ENCODE assay signal across 11 mouse cellular contexts in genomic region chr11:4303033-4303432, GRCm38 (mm10). TPM values are rescaled to one million over a fixed set of nuclear protein-coding genes. Genes with fewer than 3 reads are reported as not detected.
DNase-seq lines count a peak whose midpoint lies in the region; ATAC-seq and TF ChIP-seq lines count a peak whose summit lies in the region.
"Had no signal": no experiment of that assay in that cellular context is flagged by ENCODE, and none has a peak within 500 bp of the region (broad histone marks: within the 10 kb centered on the region; RNA-seq: fewer than 3 reads in every experiment).

No protein-coding gene starts in this region.

- no peaks in the 10 kb centered on the region for H3K27me3 ChIP-seq in limb, embryonic 15.5 days
- 0 out of 2 replicates have a peak, but pooled peaks cover 4% of the 10 kb centered on the region for H3K27me3 ChIP-seq in limb, embryonic 10.5 days (ENCODE audit: low read depth, poor library complexity, severe bottlenecking)
- H3K27me3 ChIP-seq in embryonic facial prominence, embryonic 12.5 days: no peaks in the 10 kb centered on the region

- H3K9ac ChIP-seq in limb, embryonic 15.5 days: no peak overlapping the region
- H3K9ac ChIP-seq in ES-E14 (ENCODE audit: insufficient read depth, low read depth, low read length, poor library complexity, severe bottlenecking): no peak overlapping the region; the same call in 1 of the 2 replicates
- H3K9ac ChIP-seq in embryonic facial prominence, embryonic 12.5 days: no peak overlapping the region
- H3K9ac ChIP-seq: liver, embryonic 14.5 days had no signal

- H3K9me3 ChIP-seq in limb, embryonic 15.5 days: no peaks in the 10 kb centered on the region
- no peaks in the 10 kb centered on the region for H3K9me3 ChIP-seq in limb, embryonic 10.5 days (replicated peaks)
- H3K9me3 ChIP-seq in ES-E14 (ENCODE audit: control insufficient read depth, insufficient read depth, low read depth, low read length): no peaks in the 10 kb centered on the region
- H3K9me3 ChIP-seq in embryonic facial prominence, embryonic 12.5 days: no peaks in the 10 kb centered on the region
- H3K9me3 ChIP-seq: megakaryocyte, embryonic 14.5 days had no signal

- intact Hi-C loops in heart, postnatal 10 days (cut with DNase I): loop anchor here (5.0 kb wide), 1 partner anchor 36 kb away; no protein-coding TSS in a partner anchor

- no peak overlapping the region for H3K4me3 ChIP-seq in limb, embryonic 15.5 days
- H3K4me3 ChIP-seq in limb, embryonic 10.5 days: no peak overlapping the region
- H3K4me3 ChIP-seq in ES-E14 (ENCODE audit: insufficient read depth in 1 of 2, low read depth in 1 of 2, low read length in 2 of 2, poor library complexity in 1 of 2, severe bottlenecking in 1 of 2): no peak overlapping the region
- no peak overlapping the region for H3K4me3 ChIP-seq in embryonic facial prominence, embryonic 12.5 days
- H3K4me3 ChIP-seq: megakaryocyte, embryonic 14.5 days had no signal

- H3K36me3 ChIP-seq in limb, embryonic 15.5 days: no peaks in the 10 kb centered on the region
- H3K36me3 ChIP-seq in limb, embryonic 10.5 days: no peaks in the 10 kb centered on the region
- H3K36me3 ChIP-seq in ES-E14 (ENCODE audit: control insufficient read depth, insufficient read depth, low read length, poor library complexity, severe bottlenecking): no peaks in the 10 kb centered on the region
- H3K36me3 ChIP-seq in embryonic facial prominence, embryonic 12.5 days: no peaks in the 10 kb centered on the region

- ATAC-seq in limb, embryonic 15.5 days (ENCODE audit: insufficient number of reproducible peaks, low FRiP score, low TSS enrichment, low read depth): no peak
- ATAC-seq in embryonic facial prominence, embryonic 12.5 days (ENCODE audit: insufficient number of reproducible peaks, insufficient read depth, low FRiP score, low TSS enrichment): no peak

- WGBS in limb, embryonic 15.5 days: 53% methylated on average over 9 of the region's 9 CpGs
- WGBS in limb, embryonic 10.5 days: 82% methylated on average over 9 of the region's 9 CpGs
- WGBS in embryonic facial prominence, embryonic 12.5 days: 47% methylated on average over 9 of the region's 9 CpGs

- peak overlapping the region; percentile 73 for H3K27ac ChIP-seq in limb, embryonic 15.5 days
- no peak overlapping the region; the same call in 1 of the 2 replicates for H3K27ac ChIP-seq in limb, embryonic 10.5 days
- peak overlapping the region; percentile 66 for H3K27ac ChIP-seq in ES-E14 (ENCODE audit: insufficient read depth, low read depth, low read length, poor library complexity, severe bottlenecking)
- H3K27ac ChIP-seq in embryonic facial prominence, embryonic 12.5 days: peak overlapping the region; percentile 69; the same call in 1 of the 2 replicates
- H3K27ac ChIP-seq: liver, embryonic 14.5 days had no signal

- in situ Hi-C loops in ES-E14 (cut with MboI; ENCODE audit: low sequenced_read_pairs in 2 of 2, unreplicated experiment in 2 of 2): no loop called here

- DNase-seq in limb, embryonic 10.5 days (ENCODE audit: low spot score): no peak
- no peak for DNase-seq in ES-E14 (ENCODE audit: low read depth, low spot score)
- DNase-seq in heart, postnatal 10 days: peak; percentile 68 to 74
- no peak for DNase-seq in thymus, postnatal 36 days
- no peak for DNase-seq in cerebellum, adult 18-20 months
- DNase-seq in embryo, embryonic 11 days: no peak
- DNase-seq: cerebellum, postnatal 10 days had no signal

- no peak overlapping the region for H3K4me2 ChIP-seq in limb, embryonic 15.5 days
- H3K4me2 ChIP-seq in embryonic facial prominence, embryonic 12.5 days (replicated peaks): no peak overlapping the region

- H3K4me1 ChIP-seq in limb, embryonic 15.5 days: peaks cover 43% of the 10 kb centered on the region
- H3K4me1 ChIP-seq in limb, embryonic 10.5 days: peaks cover 39% of the 10 kb centered on the region
- peaks cover 13 to 63% of the 10 kb centered on the region in 2 experiments; a peak in 3 of 4 replicates for H3K4me1 ChIP-seq in ES-E14 (ENCODE audit: control insufficient read depth in 2 of 2, insufficient read depth in 2 of 2, low read length in 2 of 2, poor library complexity in 1 of 2)
- H3K4me1 ChIP-seq in embryonic facial prominence, embryonic 12.5 days: peaks cover 25% of the 10 kb centered on the region

TF ChIP-seq in ES-E14, 5 proteins besides CTCF, POLR2A, EP300 and RAD21:
- TF ChIP-seq ZNF384 (IDR thresholded peaks at IDR 0.05; ENCODE audit: low read depth, low read length): no peak
- no peak for TF ChIP-seq ZC3H11A (IDR thresholded peaks at IDR 0.05; ENCODE audit: borderline replicate concordance, low read depth, low read length)
- no peak for TF ChIP-seq MAFK (IDR thresholded peaks at IDR 0.05; ENCODE audit: insufficient read depth, low read depth, low read length)
- TF ChIP-seq HCFC1 (IDR thresholded peaks at IDR 0.05; ENCODE audit: borderline replicate concordance, insufficient read depth, low read length): no peak
- TF ChIP-seq CHD2 (IDR thresholded peaks at IDR 0.05; ENCODE audit: low read depth, low read length): no peak
TF ChIP-seq in ES-E14: peak in this region for 0.

RNA-seq across cellular contexts. Expression of gene Lif, which starts 45.7 kb away (rescaled TPM):
- 0.49 and 0.53 TPM in 2 replicates for polyA plus RNA-seq in limb, embryonic 15.5 days (2015; fragmentation: Nextera tagmentation; extraction: Ambion mirVana)
- 0.05 and 0.06 TPM in 2 replicates for polyA plus RNA-seq in limb, embryonic 10.5 days (2016; fragmentation: Nextera tagmentation; extraction: Ambion mirVana)
- 6.6 and 7.9 TPM in 2 replicates for total RNA-seq in ES-E14 (2012; rRNA removed)
- 0.06 and 0.09 TPM in 2 replicates for polyA plus RNA-seq in embryonic facial prominence, embryonic 12.5 days (2016; fragmentation: Nextera tagmentation; extraction: Ambion mirVana)
- under 1 TPM; 0.55 to 0.62 TPM for total RNA-seq in heart, postnatal 10 days (2021)

Comparison
In these comparisons a context has a peak if more than half of its experiments do, and no peak if none do; other contexts are left out.
1. DNase-seq: peak in heart, postnatal 10 days (2 of 2); none in limb, embryonic 10.5 days (single experiment), ES-E14 (single experiment), thymus, postnatal 36 days (0 of 2), cerebellum, adult 18-20 months (0 of 2) and embryo, embryonic 11 days (single experiment).